Mouse (Mus musculus): Measurements from ENCODE around the gene Pimreg.

- TF ChIP-seq CTCF (IDR thresholded peaks at IDR 0.05; ENCODE audit: low read depth, low read length) (no peak), POLR2A (IDR thresholded peaks at IDR 0.05; ENCODE audit: borderline replicate concordance, low read depth, low read length) (no peak)
Observed at GRCm38 (mm10) chr11:72068026-72068425, 26.2 kb downstream of the Pimreg start.
